Mouse (Mus musculus) hindbrain, embryonic 10.5 days (tissue): ENCODE data around the gene Gm49366. TPM values are rescaled to one million over a fixed set of nuclear protein-coding genes. Genes with fewer than 3 reads are reported as not detected.

ENCODE experiments used
- DNase-seq: peaks from one replicate; pipeline ENCODE4 v3.0.0-alpha.2; 2017; ENCODE audit warnings: low spot score
- H3K27ac ChIP-seq: fragments of 300-500 bp; sonication (generic); 2 replicates; pipeline ENCODE4 v1.5.1; 2016; ENCODE audit warnings: mild to moderate bottlenecking, moderate library complexity
- H3K27me3 ChIP-seq: fragments of 300-500 bp; sonication (generic); 2 replicates; pipeline ENCODE4 v1.6.1; 2016; ENCODE audit warnings: mild to moderate bottlenecking; ENCODE audit not compliant: poor library complexity, insufficient read depth, severe bottlenecking
- H3K36me3 ChIP-seq: fragments of 300-500 bp; sonication (generic); 2 replicates; pipeline ENCODE4 v1.6.1; 2016; ENCODE audit warnings: mild to moderate bottlenecking, moderate library complexity
- H3K4me1 ChIP-seq: fragments of 300-500 bp; sonication (generic); replicated peaks from 2 replicates; pipeline ENCODE4 v1.6.1; 2016; ENCODE audit warnings: mild to moderate bottlenecking
- H3K4me3 ChIP-seq: fragments of 300-500 bp; sonication (generic); 2 replicates; pipeline ENCODE4 v1.5.1; 2016; ENCODE audit warnings: mild to moderate bottlenecking, moderate library complexity
- H3K9me3 ChIP-seq: fragments of 300-500 bp; sonication (generic); 2 replicates; pipeline ENCODE4 v1.6.1; 2016; ENCODE audit warnings: mild to moderate bottlenecking, moderate library complexity
- WGBS: fragments of 180-500 bp; shearing (Covaris S2); methylation state at CpG from one replicate; pipeline ENCODE4 v1.1.7; 2016; 5-methylcytosine and 5-hydroxymethylcytosine counted together
- polyA plus RNA-seq: library from polyadenylated mRNA; unstranded; fragments of >200 nt; fragmentation: Nextera tagmentation; extraction: Ambion mirVana; gene quantifications from 2 replicates; pipeline ENCODE4 v1.2.1, GENCODE M21; 2016

Gene Gm49366
- polyA plus RNA-seq, 1 experiment from 2014 or later: not detected

DNA sequence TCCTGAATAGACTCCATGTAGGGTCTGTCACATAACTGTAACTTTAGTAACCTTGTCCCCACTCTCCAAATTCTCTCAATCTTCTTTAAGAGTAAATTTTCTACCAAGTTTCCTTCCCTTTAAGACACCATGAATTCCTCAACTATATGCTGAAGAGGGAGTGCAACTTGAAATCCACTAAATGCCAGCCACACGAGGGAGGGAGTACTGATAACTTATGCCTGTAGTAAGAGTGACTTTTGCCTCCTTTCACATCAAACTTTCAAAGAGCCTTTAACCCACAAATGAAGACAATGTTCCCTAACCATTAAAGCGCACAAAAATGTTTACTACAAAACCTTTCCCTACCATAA lies 62.7 kb downstream of the Gm49366 start:
- Histone ChIP-seq H3K4me1 (peaks cover 7% of the 10 kb centered on the region), H3K27me3 (peaks cover 11% of the 10 kb centered on the region; the same call in 1 of the 2 replicates), H3K9me3 (0 out of 2 replicates have a peak, but pooled peaks cover under 1% of the 10 kb centered on the region), H3K4me3 (peak overlapping the region; percentile 62), H3K36me3 (no peaks in the 10 kb centered on the region), H3K27ac (peak overlapping the region; percentile 86)
- no peak for DNase-seq
- WGBS: 73% methylated on average over 2 of the region's 2 CpGs

DNA sequence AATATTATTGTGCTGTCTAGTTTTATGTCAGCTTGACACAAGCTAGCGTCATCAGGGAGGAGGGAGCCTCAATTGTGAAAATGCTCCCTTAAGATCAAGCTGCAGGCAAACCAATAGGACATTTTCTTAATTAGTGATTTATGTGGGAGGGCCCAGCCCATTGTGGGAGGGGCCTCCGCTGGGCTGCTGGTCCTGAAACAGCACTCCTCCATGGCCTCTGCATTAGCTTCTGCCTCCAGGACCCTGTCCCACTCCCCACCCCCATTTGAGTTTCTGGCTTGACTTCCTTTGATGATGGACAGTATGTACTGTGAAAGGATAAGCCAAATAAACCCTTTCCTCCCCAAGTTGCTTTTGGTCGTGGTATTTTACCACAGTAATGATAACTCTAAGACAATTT lies 68.3 kb downstream of the Gm49366 start:
- Histone ChIP-seq H3K36me3 (no peaks in the 10 kb centered on the region), H3K27me3 (no peaks in the 10 kb centered on the region), H3K9me3 (no peaks in the 10 kb centered on the region), H3K4me1 (no peaks in the 10 kb centered on the region), H3K4me3 (no peak overlapping the region), H3K27ac (no peak overlapping the region)
- DNase-seq: no peak
- WGBS: 74% methylated on average over 3 of the region's 3 CpGs

DNA sequence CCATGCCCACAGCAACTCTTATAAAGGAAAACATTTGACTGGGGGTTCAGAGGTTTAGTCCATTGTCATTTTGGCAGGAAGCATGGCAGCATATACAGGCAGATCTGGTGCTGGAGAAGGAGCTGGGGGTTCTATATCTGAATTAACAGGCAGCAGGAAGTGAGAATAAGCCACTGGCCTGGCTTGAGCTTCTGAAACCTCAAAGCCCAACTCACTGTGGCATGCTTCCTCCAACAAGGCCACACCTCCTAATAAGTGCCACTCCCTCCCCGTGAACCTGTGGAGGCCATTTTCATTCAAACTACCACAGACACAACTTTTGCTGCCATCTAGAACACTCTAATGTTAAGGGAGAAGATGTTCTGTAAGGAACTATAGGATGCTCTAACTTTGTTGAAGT lies 69.0 kb downstream of the Gm49366 start:
- Histone ChIP-seq H3K27me3 (no peaks in the 10 kb centered on the region), H3K9me3 (no peaks in the 10 kb centered on the region), H3K4me3 (no peak overlapping the region), H3K4me1 (no peaks in the 10 kb centered on the region), H3K27ac (no peak overlapping the region), H3K36me3 (no peaks in the 10 kb centered on the region)
- WGBS: 75% methylated on average over 1 of the region's 1 CpGs
- no peak for DNase-seq

Other genes starting within 250 kb of the Gm49366 start
- gene Numb, start 117.0 kb upstream of the Gm49366 start, polyA plus RNA-seq: 27.8 and 39.1 TPM in 2 replicates
- 16.8 and 17.6 TPM in 2 replicates for gene Riox1, start 88.3 kb upstream of the Gm49366 start, polyA plus RNA-seq
- not detected in 2 replicates for gene Heatr4, start 54.1 kb upstream of the Gm49366 start, polyA plus RNA-seq
- gene Acot2, start 51.1 kb upstream of the Gm49366 start, polyA plus RNA-seq: 15.5 and 20.0 TPM in 2 replicates
- gene Acot1, start 29.4 kb upstream of the Gm49366 start, polyA plus RNA-seq: 39.8 and 45.3 TPM in 2 replicates
- gene Acot4, start 556 bp upstream of the Gm49366 start, polyA plus RNA-seq: 0.08 and 0.14 TPM in 2 replicates
- 0.19 and 0.25 TPM in 2 replicates for gene Acot3, start 13.2 kb downstream of the Gm49366 start, polyA plus RNA-seq
- gene Acot5, start 30.4 kb downstream of the Gm49366 start, polyA plus RNA-seq: 0.12 TPM in 1 of 2 replicates, not detected in the other
- 0.77 and 0.97 TPM in 2 replicates for gene Acot6, start 61.7 kb downstream of the Gm49366 start, polyA plus RNA-seq
- 4.8 and 4.9 TPM in 2 replicates for gene Dnal1, start 75.4 kb downstream of the Gm49366 start, polyA plus RNA-seq
- 3.1 and 3.6 TPM in 2 replicates for gene Pnma1, start 109.6 kb downstream of the Gm49366 start, polyA plus RNA-seq
- gene Elmsan1, start 179.9 kb downstream of the Gm49366 start, polyA plus RNA-seq: 6.5 and 8.2 TPM in 2 replicates
- 16.4 and 18.8 TPM in 2 replicates for gene Ptgr2, start 246.3 kb downstream of the Gm49366 start, polyA plus RNA-seq